Mouse (Mus musculus) c-Kit-positive CD71-positive TER-119-positive erythroid progenitor cells, embryonic 14.5 days (primary cell): Measurements from ENCODE around the gene Mvb12a.

Experiments
- DNase-seq: peaks from one replicate; pipeline ENCODE4 v3.0.0-alpha.2; 2013; ENCODE audit warnings: low spot score

The Mvb12a gene

GRCm38 (mm10) chr8:71542632-71543343 is at the start of gene Mvb12a:
TSS of gene Mvb12a (plus strand) at chr8:71542922.
- peak; percentile 93 for DNase-seq

- peak; percentile 68 for DNase-seq
Observed at GRCm38 (mm10) chr8:71495039-71495438, 47.7 kb upstream of the Mvb12a start.

GRCm38 (mm10) chr8:71495811-71496210 is 46.9 kb upstream of the Mvb12a start:
- DNase-seq: no peak

- no peak for DNase-seq
Observed at GRCm38 (mm10) chr8:71496481-71496880, 46.2 kb upstream of the Mvb12a start.

GRCm38 (mm10) chr8:71497077-71497645 is 45.6 kb upstream of the Mvb12a start:
- no peak for DNase-seq

- DNase-seq: no peak
Observed at GRCm38 (mm10) chr8:71497881-71498501, 44.7 kb upstream of the Mvb12a start.

- DNase-seq: no peak
Observed at GRCm38 (mm10) chr8:71498816-71499690, 43.7 kb upstream of the Mvb12a start.

GRCm38 (mm10) chr8:71504349-71504748 is 38.4 kb upstream of the Mvb12a start:
- DNase-seq: no peak

GRCm38 (mm10) chr8:71505326-71505725 is 37.4 kb upstream of the Mvb12a start:
- DNase-seq: no peak

- no peak for DNase-seq
Observed at GRCm38 (mm10) chr8:71505979-71506378, 36.7 kb upstream of the Mvb12a start.

- peak; percentile 55 for DNase-seq
Observed at GRCm38 (mm10) chr8:71507589-71508104, 35.1 kb upstream of the Mvb12a start.

GRCm38 (mm10) chr8:71509316-71509715 is 33.4 kb upstream of the Mvb12a start:
- DNase-seq: no peak

GRCm38 (mm10) chr8:71511644-71512043 is 31.1 kb upstream of the Mvb12a start, which contains the start of gene Plvap:
TSS of gene Plvap (minus strand) at chr8:71511752.
- peak; percentile 55 for DNase-seq

GRCm38 (mm10) chr8:71513018-71513754 is 29.5 kb upstream of the Mvb12a start:
- DNase-seq: no peak

GRCm38 (mm10) chr8:71515043-71515442 is 27.7 kb upstream of the Mvb12a start:
- DNase-seq: no peak

- DNase-seq: no peak
Observed at GRCm38 (mm10) chr8:71516786-71517185, 25.9 kb upstream of the Mvb12a start.

- DNase-seq: peak; percentile 57
Observed at GRCm38 (mm10) chr8:71519037-71519825, 23.5 kb upstream of the Mvb12a start.

- DNase-seq: peak; percentile 83
Observed at GRCm38 (mm10) chr8:71521634-71522033, 21.1 kb upstream of the Mvb12a start.

- no peak for DNase-seq
Observed at GRCm38 (mm10) chr8:71525226-71526050, 17.3 kb upstream of the Mvb12a start, which contains the start of gene Ccdc194. TSS of gene Ccdc194 (minus strand) at chr8:71525711.
